Mouse (Mus musculus): ENCODE results near the gene Gm17622.

Gene Gm17622

DNA sequence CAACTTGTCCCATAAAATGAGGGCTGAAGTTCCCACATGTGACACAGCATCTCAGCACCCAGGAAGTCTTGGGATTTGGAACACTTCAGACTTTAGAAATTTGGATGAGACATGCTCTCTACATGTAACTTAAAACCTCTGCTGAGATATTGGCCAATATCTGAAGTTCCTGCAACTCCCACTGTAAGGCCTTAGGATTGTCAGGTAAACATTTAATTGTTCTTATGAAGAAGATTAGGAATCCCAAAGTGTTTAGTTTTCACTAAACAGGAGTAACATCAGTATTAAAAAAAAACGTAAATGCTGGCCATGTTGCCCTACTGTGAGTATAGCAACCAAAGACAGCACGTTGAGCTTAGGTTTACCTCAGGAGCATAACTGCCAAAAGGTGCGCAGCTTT is at the start of gene Gm17622:
Gm17622 (plus strand) TSS at position 301 of the 400 bp plus-strand sequence.
- no peak for DNase-seq (ENCODE audit: low spot score)

DNA sequence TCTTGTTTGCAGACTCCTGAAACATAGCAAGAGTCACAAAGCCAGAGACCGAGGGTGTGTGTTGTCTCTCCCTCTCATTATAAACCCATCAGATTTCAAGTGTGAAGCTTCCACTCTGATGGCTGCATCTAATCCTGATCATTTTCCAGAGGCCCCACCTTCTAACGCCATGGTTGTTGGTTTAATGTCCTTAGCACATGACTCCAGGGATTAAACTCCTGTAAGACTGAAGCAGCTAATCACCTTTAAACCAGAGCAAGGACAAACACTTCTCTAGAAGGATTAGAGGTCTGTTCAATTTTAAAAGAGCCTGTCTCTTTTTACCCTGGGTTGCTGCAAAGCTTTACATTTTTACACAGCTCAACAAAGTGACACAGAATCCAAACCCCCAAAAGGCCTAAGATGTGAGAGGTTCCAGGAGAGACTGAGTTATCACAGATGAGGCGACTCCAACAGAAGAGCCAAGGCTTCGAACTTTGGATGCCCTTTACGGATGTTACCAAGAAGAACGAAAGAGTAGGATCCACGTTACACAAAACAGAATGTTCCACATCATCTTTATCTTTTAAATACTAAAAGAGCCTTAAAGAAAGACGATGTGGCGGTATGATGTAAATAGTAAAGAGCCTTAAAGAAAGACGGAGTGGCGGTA is 40.2 kb upstream of the Gm17622 start:
- DNase-seq (ENCODE audit: low spot score), result no peak

DNA sequence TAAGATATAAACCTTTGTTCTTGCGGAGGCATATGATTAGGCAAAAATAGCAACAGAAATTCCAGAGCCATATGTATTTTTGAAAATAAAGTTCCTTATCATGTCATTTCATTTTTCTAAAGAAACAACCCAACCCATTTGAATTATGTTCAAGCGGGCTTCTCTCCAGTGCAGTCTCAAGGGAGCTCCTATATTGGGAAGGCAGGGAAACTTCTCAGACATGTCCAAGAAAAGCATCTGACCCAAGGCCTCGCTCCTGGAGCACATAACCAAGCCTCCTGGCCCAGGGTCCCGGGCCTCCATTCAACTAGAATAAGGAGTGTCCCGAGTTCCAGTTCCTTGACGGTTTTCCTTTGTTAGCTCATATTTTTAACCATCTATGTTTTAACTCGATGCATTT is 39.7 kb upstream of the Gm17622 start:
- no peak for DNase-seq (ENCODE audit: low spot score)

DNA sequence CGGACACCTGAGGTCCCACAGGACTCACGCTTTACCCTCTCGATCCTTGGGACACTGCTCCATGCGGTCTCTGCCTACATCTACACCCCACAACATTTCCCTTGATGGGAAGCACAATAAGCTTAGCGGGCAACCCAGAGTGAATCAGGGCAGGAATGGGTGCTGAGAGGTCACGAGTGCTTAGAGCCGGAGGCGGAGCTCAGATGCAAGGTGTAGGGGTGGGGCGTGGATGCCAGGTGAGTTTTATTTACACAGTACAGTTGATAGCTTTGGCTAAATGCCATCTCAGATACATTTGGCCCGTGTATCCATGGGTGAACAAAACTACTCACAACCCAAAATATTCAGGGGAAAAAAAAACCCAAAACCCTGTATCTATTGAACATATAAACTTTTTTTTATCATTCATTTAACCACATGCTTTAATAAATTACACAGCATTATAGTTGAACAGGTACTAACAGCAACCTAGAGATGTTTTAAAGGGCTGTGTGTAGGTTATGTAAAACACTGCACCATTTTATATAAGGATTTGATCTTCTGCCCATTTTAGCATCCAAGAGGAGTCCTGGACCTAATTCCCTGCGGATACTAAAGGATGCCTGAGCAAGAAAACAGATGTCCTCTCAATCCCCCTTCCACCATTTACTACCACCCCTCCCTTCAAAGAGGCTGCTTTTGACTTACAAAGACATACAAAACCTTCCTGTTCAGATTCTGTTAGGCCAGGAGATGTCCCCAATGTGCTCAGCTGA is 39.0 kb upstream of the Gm17622 start:
- no peak for DNase-seq (ENCODE audit: low spot score)

DNA sequence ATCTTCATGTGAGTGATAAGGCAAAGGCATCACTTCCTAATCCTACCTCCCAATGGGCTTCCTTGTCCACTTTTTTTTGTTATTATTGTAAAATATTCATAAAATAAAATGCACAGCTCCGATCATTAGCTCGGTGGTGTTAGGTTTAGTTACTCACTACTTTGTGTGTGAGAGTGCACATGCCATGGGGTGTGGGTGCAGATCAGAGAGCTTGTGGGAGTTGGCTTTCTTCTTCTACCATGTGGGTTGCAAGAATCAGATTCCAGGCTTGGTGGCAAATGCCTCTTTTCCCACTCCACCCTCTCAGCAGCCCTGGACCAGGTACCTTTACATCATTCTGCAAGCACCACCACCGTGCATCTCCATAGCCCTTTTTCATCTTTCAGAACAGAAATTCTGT is 37.9 kb upstream of the Gm17622 start:
- DNase-seq (ENCODE audit: low spot score), result no peak

DNA sequence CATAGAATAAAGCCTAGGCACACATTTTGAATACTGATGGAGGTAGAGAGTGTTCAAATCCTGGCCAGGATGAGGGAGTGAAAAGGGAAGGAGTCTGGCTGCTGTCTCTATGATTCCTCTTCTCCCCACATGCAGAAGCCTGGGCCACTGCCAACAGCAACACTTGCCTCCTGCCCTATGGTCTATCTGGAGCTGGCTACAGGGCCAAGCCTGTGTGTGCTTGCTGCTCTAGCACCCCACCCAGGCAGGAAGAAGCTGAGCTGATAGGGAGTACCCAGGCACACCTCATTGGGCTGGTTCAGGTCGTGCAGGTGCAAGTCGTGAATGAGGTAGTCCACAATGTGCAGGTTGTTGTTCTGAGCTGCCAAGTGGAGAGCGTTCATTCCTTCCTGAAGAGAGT is 36.2 kb upstream of the Gm17622 start:
- no peak for DNase-seq (ENCODE audit: low spot score)

DNA sequence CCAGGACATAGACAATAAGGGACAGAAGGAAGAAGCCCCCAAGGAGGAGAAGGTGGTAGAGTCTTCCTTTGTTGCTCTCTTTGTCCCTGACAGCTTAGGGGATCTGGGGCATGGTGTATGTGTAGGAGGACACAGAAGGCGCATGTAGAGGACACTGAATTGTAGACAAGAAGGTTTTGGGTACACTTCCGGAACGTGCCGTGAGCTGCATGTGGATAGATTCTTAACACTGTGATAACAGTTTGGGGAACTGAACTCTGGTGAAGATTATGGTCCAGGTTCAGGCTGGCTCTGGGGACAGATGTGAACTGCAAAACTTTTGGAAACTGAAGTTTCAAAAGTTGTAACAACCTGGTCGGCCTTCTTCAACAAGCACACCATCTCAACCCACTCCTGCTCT is 33.0 kb upstream of the Gm17622 start:
- no peak for DNase-seq (ENCODE audit: low spot score)

DNA sequence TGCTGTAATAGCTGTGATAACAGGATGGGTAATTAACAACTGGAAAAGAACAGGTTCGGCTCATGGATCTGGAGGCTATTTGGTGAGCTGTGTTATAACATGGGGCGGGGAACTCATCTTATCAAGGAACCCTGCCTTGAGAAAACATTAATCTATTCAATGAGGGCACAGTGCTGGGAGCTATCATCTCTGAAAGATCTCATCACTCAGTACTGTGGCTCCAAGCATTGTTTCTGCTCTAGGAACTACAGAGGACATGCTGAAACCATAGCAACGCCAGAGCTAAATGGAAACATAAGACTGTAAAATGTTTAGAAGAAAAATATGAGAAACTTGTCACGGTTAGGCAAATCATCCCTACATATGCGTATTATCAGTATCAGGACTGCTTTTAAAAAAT is 32.5 kb upstream of the Gm17622 start:
- no peak for DNase-seq (ENCODE audit: low spot score)

DNA sequence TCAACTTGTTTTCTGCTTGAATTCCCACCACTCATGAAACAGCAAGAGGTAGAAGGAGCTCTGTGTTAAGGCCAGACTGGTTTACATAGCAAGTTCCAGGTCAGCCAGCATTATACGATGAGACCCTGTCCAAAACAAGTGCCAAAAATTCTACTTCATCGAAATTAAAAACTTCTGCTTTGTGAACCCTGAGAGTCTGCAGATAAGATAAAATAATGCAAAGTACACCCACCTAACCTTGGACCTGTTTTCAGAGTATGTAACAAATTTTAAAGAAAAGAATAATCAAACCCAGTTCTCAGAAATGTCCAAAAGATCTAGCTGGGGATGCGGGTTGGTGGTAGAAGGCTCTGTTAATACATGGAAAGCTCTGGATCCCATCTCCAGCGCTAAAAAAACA is 31.9 kb upstream of the Gm17622 start:
- no peak for DNase-seq (ENCODE audit: low spot score)

DNA sequence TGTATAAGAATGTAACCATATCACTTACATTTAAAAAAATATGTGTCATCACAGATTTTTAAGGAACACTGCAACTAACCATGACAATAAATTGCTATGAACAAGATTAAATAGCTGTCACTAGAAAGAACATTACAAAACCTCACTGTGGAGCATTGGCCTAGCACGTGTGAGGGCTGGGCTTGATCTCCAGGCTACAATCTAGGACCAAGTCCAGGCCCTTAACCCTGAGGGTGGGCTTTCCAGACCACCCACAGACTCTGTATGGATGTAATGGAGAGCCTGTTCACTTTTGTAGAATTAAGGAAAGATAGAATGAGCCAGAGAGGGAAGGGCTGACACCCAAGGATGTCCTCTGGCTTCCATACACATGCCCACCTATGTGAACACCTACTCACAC is 27.9 kb upstream of the Gm17622 start:
- no peak for DNase-seq (ENCODE audit: low spot score)

DNA sequence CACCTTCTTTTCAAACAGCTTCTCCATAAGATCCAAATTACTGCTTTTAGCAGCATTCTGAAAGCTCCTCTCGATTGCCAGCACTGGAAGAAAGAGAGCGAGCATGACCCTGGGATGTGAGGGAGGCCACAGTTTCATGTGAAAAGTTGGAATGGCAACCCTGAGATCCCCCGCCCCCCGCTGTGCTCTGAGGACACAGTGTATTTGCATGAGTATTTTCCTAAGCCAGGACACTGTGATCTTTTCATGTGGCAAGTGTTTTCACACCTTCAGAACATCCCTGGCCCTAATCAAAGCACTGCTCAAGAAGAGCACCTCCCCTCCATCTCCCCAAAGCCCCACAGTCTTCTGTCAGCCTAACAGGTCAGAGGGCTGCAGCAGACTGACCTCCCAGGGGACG is 25.2 kb upstream of the Gm17622 start:
- DNase-seq (ENCODE audit: low spot score), result no peak

DNA sequence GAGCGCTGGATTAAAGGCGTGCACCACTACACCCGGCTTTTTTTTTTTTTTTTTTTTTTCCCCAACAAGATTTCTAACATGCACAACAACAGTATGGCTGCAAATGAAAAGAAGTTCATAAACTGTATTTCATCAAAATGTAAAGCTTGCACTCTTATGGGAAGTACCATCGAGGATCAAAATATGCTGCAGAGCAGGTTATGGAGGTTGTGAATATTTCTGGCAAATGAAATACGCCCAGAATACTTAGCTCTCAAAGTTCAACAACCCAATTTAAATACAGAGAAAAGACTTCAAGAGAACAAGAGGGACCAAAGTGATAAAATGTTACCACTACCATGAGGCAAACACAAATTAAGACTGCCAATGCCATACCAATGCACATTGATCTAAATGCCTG is 21.9 kb upstream of the Gm17622 start:
- no peak for DNase-seq (ENCODE audit: low spot score)

DNA sequence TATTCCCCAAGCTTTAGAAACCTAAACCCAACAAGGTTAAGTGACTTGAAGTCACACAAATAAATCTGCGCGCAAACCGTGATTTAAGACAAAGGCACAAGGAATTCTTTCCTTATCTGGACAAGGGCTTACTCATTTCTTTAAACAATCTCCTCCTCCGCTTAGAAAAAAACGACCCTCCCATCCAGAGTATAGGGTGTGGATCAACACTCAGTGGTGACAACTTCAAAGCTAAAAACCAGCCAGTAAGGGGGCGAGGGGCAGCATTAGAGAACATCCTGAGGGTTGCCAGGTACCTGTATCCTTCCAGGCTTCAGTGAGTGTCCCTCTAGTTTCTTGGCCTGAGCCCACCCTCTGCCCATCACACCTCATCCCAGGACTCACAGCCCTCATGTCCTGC is 20.0 kb upstream of the Gm17622 start:
- no peak for DNase-seq (ENCODE audit: low spot score)

DNA sequence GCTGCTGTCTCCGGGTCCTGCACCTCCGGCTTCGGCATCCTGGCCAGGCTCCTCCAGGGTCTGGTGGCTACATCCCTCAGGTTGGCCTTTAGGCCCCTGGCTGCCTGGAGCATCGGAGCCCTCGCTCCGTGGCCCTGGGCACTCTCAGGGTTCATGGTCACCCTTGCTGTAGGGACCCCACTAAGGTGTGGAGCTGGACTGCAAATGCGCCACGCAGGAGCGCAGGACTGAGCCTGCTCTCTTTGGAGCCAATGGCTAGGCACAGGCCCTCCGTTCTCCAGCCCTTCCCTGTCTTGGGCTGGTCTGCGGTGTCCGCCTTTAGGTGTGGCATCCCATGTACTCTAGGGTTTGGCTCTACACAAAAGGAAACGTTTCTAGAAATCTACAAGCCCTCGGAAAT is 19.6 kb upstream of the Gm17622 start, which contains the start of gene Ankdd1b:
Ankdd1b (minus strand) TSS at position 242 of the 400 bp plus-strand sequence.
- DNase-seq (ENCODE audit: low spot score), result no peak

DNA sequence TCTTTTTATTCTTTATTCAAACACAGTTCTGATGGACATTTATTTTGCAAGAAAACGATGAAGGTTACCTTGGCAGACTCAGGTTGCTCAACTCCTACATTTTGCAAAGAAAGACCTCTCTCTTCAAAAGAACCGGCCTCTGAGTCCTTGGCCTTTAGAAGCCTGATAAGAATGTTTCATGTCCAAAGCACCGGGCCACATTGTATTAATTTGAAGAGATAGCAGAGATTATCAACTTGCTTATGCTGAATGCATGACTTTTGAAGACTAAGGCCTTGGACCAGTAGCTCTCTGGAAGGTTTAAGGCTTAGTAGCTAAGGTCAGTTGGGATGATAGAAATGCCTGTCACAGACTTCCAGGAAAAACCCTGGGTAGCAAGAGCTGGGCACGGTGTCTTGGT is 13.3 kb upstream of the Gm17622 start:
- DNase-seq (ENCODE audit: low spot score), result no peak

DNA sequence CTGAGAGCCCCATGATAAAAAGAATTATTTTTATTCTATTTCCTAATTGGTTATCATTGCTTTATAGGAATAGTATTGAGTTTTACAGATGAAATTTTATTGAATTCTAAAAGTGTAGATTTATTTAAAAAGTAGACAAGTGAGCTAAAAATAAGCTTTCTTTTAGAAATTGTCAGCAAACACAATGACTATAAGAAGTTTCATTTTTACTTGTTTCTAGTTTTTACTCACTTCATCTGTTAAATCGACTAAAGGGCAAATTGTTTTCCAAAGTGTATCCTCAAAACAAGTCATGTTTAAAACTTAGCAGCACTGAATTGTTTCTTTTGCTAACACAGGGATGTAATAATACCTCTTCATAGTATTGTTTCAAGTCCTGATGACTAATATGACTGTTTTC is 11.5 kb upstream of the Gm17622 start:
- no peak for DNase-seq (ENCODE audit: low spot score)

DNA sequence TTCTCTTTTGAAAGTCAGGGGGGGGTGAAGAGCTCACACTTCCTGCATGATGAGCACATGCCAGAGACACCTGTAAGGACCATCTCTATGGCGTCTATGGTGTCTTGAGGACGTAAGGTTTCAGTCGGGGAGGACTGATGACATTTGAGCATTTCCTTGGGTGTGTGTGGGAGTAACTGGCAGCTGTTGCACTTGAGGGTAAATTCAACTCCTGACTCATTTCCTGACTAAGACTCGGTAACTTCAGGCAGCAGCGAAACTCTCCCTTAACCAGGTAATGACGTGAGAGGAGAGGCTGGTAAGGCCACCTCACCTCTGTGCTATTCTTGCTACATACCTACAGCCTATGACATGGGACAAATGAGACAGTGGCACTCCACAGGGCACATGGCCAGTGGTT is 3.3 kb upstream of the Gm17622 start:
- no peak for DNase-seq (ENCODE audit: low spot score)

DNA sequence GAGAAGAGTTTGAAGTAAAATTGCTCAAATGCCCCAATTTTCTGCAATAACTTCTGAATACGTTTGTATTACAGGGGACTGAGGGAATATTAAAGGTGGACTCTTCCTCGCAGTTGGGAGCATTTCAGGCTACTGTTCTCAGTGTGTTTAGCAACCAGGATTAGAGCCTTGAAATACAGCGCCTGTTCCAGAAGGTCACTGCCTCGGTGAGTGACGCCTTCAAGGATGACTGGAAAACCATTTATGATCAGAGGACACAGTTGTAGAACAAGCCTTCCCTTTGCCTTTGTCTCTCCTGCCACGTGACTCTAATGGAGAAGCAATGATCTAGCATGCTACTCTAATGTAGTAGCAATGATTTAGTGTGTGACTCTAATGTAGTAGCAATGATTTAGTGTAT is 2.6 kb upstream of the Gm17622 start:
- no peak for DNase-seq (ENCODE audit: low spot score)

DNA sequence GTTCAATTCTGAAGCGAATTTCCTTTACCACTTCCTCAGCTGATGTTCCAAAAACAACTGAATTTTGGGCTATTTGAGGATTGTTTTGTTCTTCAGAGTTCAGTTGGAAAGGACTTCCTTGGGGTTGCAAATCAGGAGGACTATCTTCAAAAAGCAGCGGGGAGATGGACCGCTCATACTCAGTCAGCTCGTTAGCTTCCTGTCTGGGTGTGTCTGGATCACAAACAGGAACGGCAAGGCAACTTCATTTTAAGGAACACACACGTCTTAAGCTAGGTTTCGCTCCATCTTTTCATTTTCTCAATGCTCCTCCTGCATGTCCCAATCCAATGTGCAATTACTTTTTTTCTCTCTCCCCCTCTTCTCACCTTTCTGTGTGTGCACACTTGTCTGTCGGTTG is 6.1 kb downstream of the Gm17622 start:
- no peak for DNase-seq (ENCODE audit: low spot score)

DNA sequence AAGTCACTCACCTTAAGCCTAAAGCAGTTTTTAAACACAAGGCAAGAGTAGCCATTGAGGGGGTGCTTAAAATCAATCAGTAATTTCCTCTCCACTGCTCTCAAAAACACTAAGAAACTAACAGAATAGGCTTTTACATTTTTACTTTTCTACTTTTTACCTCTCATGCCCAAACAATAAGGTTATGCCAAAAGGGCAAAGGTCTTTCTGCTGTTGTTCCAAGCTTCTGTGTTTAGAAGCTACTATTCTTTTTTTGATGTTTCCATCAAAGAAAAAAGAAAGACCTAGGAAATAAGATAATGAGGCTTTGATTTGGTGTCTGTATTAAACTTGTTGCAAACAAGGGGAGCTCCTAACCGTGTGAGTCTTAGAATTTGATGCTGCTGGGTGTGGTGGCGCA is 9.4 kb downstream of the Gm17622 start:
- no peak for DNase-seq (ENCODE audit: low spot score)

DNA sequence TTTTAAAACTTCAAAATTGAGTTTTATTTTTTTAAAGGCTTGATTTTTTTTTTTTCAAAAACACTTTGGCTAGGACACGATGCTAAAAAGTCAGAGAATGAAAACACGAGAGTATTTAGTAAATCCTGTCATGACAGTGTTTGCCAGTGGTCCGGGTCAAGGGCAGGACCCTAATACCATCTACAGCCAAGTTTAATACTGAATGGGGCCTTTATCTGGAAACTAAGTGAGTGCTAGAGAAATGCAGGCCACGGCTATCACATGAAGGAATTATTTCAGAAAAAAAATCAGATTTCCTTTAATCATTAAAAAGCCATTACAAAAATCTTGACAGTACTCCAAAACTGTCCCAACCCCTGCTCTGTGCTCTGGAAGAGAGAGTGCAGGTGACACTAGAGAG is 15.1 kb downstream of the Gm17622 start:
- no peak for DNase-seq (ENCODE audit: low spot score)

DNA sequence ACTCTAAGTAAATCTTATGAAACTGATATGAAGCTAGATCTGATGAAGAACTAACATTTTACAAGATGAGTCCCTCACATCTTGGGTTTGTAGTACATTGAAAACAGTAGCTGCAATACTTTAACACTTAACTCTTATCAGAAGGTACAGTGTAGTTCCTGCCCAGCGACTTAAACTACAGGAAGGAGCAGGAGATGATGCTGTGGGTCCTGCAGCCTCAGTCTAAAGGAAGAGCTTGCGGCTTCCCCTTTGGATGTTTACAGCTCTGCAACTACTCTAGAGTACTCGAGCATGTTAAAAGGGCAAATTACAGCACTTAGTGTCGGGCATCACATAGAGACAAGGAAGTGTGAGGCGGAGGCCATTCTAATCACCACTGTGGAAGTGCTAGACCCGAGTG is 15.8 kb downstream of the Gm17622 start:
- DNase-seq (ENCODE audit: low spot score), result no peak

DNA sequence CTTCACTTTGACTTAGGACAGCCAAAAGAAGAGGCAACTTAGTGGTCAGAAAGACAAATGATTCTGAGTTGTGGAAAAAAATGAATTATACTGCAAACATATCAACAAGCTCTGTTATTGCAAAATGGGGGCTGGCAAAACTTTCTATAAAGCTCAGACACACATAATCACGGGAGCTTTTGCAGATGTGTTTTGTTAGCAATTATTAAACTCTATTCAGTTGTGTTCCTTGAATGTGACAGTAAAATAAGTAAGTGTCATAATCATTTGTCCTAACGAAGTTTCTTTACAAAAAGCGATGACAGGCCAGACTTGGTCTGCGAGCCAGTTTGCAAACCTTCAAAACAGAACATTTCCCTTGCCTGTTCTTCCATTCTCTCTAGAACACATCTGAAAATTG is 17.0 kb downstream of the Gm17622 start:
- no peak for DNase-seq (ENCODE audit: low spot score)

DNA sequence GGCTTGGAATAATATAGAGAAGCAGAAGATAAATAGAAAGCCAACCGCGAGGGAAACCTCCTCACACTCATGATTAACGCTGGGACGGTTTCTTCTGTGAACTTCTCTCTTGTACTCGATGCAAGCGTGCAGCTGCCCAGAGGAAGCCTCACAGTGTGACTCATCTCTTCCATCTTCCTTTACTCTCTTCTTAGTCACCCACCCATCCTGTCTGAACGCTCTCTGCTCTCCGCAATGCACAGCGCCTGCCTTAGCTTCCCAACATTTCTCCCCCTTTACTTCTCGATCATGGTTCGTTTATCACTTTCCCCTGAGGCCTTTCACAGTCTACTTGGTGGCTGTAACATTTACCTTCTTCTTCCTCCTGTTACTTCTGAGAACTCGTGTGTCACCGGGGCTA is 20.1 kb downstream of the Gm17622 start:
- no peak for DNase-seq (ENCODE audit: low spot score)

All from layer of hippocampus, adult 9-10 months (tissue).